Mouse (Mus musculus): Measurements from ENCODE around the gene Pspn. TPM values are rescaled to one million over a fixed set of nuclear protein-coding genes. Genes with fewer than 3 reads are reported as not detected.

The Pspn gene
- polyA plus RNA-seq, 1 experiment from 2014 or later = 0.53 TPM

- peak overlapping the region; percentile 90 for H3K27ac ChIP-seq
- H3K4me3 ChIP-seq = peak overlapping the region; percentile 82
- 4% methylated on average over 25 of the region's 25 CpGs for WGBS
- peaks cover 36% of the 10 kb centered on the region for H3K36me3 ChIP-seq
- H3K27me3 ChIP-seq (ENCODE audit: insufficient read depth, poor library complexity, severe bottlenecking) = no peaks in the 10 kb centered on the region
- DNase-seq (ENCODE audit: low spot score) = peak; percentile 95
- no peaks in the 10 kb centered on the region for H3K9me3 ChIP-seq
- peaks cover 6% of the 10 kb centered on the region for H3K4me1 ChIP-seq
Observed at GRCm38 (mm10) chr17:56989467-56990114, 10.2 kb downstream of the Pspn start.

GRCm38 (mm10) chr17:56988921-56989430 lies 10.8 kb downstream of the Pspn start:
- peak; percentile 50 for DNase-seq (ENCODE audit: low spot score)
- peak overlapping the region; percentile 82 for H3K4me3 ChIP-seq
- H3K27me3 ChIP-seq (ENCODE audit: insufficient read depth, poor library complexity, severe bottlenecking) = no peaks in the 10 kb centered on the region
- H3K27ac ChIP-seq = no peak overlapping the region; the same call in 1 of the 2 replicates
- no peaks in the 10 kb centered on the region for H3K9me3 ChIP-seq
- H3K4me1 ChIP-seq = peaks cover 6% of the 10 kb centered on the region
- WGBS = 72% methylated on average over 7 of the region's 7 CpGs
- H3K36me3 ChIP-seq = peaks cover 30% of the 10 kb centered on the region

- H3K4me3 ChIP-seq = no peak overlapping the region
- no peak overlapping the region for H3K27ac ChIP-seq
- H3K27me3 ChIP-seq (ENCODE audit: insufficient read depth, poor library complexity, severe bottlenecking) = no peaks in the 10 kb centered on the region
- H3K36me3 ChIP-seq = peaks cover 24% of the 10 kb centered on the region
- no peaks in the 10 kb centered on the region for H3K9me3 ChIP-seq
- peak; percentile 62 for DNase-seq (ENCODE audit: low spot score)
- peaks cover 6% of the 10 kb centered on the region for H3K4me1 ChIP-seq
- 81% methylated on average over 7 of the region's 7 CpGs for WGBS
Observed at GRCm38 (mm10) chr17:56988441-56988840, 11.4 kb downstream of the Pspn start.

- no peak overlapping the region for H3K27ac ChIP-seq
- WGBS = 84% methylated on average over 3 of the region's 3 CpGs
- H3K36me3 ChIP-seq = 0 out of 2 replicates have a peak, but pooled peaks cover 3% of the 10 kb centered on the region
- no peak overlapping the region for H3K4me3 ChIP-seq
- H3K9me3 ChIP-seq = no peaks in the 10 kb centered on the region
- peaks cover 5% of the 10 kb centered on the region for H3K4me1 ChIP-seq
- no peaks in the 10 kb centered on the region for H3K27me3 ChIP-seq (ENCODE audit: insufficient read depth, poor library complexity, severe bottlenecking)
- peak; percentile 58 for DNase-seq (ENCODE audit: low spot score)
Observed at GRCm38 (mm10) chr17:56986105-56986805, 13.6 kb downstream of the Pspn start.

GRCm38 (mm10) chr17:56985656-56986055 lies 14.2 kb downstream of the Pspn start:
- WGBS = 78% methylated on average over 3 of the region's 3 CpGs
- H3K9me3 ChIP-seq = no peaks in the 10 kb centered on the region
- H3K27ac ChIP-seq = no peak overlapping the region
- no peaks in the 10 kb centered on the region for H3K36me3 ChIP-seq
- no peaks in the 10 kb centered on the region for H3K4me1 ChIP-seq
- no peaks in the 10 kb centered on the region for H3K27me3 ChIP-seq (ENCODE audit: insufficient read depth, poor library complexity, severe bottlenecking)
- no peak overlapping the region for H3K4me3 ChIP-seq
- peak; percentile 53 for DNase-seq (ENCODE audit: low spot score)

DNA sequence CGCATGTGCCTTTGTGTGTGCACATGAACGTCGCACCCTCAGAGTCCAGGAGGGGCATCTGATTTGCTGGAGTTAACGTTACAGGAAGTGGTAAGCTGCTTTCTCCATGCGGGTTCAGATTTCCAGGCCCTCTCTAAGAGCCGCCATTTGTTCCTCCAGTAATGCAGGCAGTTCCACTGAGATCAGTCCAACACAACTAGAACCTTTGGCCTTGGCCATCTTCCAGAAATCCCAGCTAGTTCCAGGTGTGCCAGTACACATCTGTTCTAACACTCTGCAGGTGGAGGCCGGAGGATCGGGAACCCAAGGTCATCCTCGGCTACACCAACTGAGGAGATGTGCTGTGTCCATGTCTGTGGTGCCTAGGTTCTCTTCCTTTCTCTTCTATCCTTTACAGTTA lies 14.9 kb downstream of the Pspn start:
- Histone ChIP-seq H3K9me3 (no peaks in the 10 kb centered on the region), H3K36me3 (no peaks in the 10 kb centered on the region), H3K27ac (no peak overlapping the region), H3K27me3 (ENCODE audit: insufficient read depth, poor library complexity, severe bottlenecking) (no peaks in the 10 kb centered on the region), H3K4me1 (no peaks in the 10 kb centered on the region), H3K4me3 (no peak overlapping the region)
- DNase-seq (ENCODE audit: low spot score) = peak; percentile 60
- 78% methylated on average over 9 of the region's 9 CpGs for WGBS

DNA sequence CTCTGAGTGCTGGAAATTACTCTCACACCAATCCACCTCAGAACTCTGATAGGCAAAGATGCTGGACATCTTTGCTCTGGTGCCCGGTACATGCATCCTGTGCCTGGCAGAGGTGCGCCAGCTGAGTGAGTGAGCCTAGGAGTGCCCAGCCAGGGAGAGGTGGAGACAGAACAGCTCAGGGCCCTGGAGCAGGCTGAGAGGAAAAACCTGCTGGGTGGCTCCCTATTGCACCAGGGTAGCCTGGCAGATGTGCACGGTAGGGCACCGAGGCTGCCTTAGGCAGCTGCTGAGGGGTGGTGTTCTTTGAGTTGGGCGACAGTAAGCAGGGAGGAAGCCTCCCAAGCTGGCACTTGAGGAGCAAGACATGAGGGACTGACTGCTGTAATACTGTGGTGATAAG lies 17.8 kb downstream of the Pspn start, which contains the start of gene Acer1:
Gene Acer1, minus strand, starts transcription at position 114 of the 400 bp plus-strand sequence.
- H3K27ac ChIP-seq = no peak within 1 kb of the TSS
- no peaks in the 10 kb centered on the region for H3K27me3 ChIP-seq (ENCODE audit: insufficient read depth, poor library complexity, severe bottlenecking)
- no peaks in the 10 kb centered on the region for H3K9me3 ChIP-seq
- H3K4me3 ChIP-seq = no peak within 1 kb of the TSS
- WGBS = 61% methylated on average over 5 of the region's 5 CpGs
- H3K4me1 ChIP-seq = no peaks in the 10 kb centered on the region
- peak; percentile 64 for DNase-seq (ENCODE audit: low spot score)
- no peaks in the 10 kb centered on the region for H3K36me3 ChIP-seq

DNA sequence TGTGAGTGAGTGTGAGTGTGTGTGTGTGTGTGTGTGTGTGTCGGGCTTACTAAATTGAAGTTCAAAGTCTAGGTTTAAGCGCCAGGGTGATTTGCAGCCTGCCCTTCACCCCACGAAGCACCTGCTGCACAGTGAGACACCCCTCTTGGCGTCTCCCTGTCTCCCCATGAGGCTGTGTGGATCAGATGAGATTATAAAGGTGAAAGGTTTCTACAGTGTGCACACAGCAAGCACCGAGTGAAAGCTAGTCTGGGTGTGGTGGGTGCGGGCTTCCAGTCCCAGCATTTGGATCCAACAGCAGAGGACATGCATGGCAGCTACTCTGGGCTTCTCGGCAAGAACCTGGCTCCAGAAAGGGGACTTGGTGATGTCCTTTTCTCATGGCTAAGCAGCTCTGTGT lies 18.8 kb downstream of the Pspn start:
- peak; percentile 39 for DNase-seq (ENCODE audit: low spot score)
- Histone ChIP-seq H3K27me3 (ENCODE audit: insufficient read depth, poor library complexity, severe bottlenecking) (no peaks in the 10 kb centered on the region), H3K4me3 (no peak overlapping the region), H3K36me3 (no peaks in the 10 kb centered on the region), H3K27ac (no peak overlapping the region), H3K9me3 (no peaks in the 10 kb centered on the region), H3K4me1 (no peaks in the 10 kb centered on the region)
- 71% methylated on average over 7 of the region's 7 CpGs for WGBS

DNA sequence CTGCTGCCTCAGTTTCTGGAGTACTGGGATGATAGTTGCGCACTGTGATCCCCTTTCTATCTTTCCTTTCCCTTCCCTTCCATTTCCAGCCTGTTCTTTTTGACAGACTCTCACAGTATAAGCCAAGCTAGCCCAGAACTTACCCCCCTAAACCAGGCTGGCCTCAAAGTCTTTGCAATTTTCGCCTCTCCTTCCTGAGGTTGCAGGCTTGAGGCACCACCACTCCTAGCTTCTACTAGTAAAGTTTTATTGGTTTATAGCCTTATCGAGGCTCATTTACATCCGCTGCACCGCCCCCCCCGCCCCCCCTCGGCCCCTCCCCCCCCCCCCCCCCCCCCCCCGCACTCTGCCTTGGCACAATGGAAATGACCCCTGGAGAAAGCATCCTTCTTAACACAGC lies 20.3 kb downstream of the Pspn start:
- H3K27me3 ChIP-seq (ENCODE audit: insufficient read depth, poor library complexity, severe bottlenecking) = no peaks in the 10 kb centered on the region
- no peak overlapping the region for H3K27ac ChIP-seq
- peak; percentile 24 for DNase-seq (ENCODE audit: low spot score)
- H3K9me3 ChIP-seq = no peaks in the 10 kb centered on the region
- no peak overlapping the region for H3K4me3 ChIP-seq
- no peaks in the 10 kb centered on the region for H3K36me3 ChIP-seq
- H3K4me1 ChIP-seq = no peaks in the 10 kb centered on the region
- 55% methylated on average over 5 of the region's 8 CpGs for WGBS

DNA sequence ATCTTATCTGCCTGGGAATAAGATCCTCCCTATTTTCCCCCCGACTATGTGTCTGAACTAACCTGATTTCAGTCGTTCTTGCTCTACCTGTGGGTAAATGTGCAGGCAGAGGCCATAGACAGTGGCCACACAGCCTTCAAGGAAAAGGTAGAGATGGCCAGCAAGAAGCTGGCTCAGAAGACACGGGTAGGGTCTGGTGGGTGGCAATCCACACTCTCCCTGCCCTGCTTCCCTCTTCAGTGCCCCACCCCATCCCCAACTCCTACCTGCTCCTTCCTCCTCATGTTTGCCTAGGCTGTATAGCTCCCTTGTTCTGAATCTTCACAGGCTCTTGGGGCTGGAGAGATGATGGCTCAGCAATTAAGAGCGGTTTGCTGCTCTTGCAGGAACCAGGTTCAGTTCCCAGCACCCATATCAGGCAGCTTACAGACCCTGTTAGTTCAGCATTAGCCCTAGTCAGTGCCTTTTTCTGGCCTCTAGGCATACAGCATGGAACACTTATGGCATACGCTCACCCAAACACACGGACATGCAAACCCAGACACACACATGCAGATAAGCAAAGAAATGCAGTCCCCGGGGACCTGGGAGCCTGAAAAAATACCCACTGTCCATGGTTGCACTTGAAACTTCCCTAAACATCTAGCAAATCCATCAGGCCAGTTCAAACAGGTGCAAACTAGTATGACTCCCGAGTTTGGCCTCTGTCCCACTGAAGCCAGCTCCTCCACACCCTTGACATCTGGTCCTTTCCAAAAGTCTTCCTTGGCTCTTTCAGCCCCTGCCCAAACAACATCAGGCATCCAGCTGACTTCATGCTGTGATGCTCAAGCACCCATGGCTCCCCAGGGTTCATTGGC lies 23.1 kb downstream of the Pspn start:
- Histone ChIP-seq H3K27ac (no peak overlapping the region), H3K27me3 (ENCODE audit: insufficient read depth, poor library complexity, severe bottlenecking) (no peaks in the 10 kb centered on the region), H3K9me3 (no peaks in the 10 kb centered on the region), H3K36me3 (no peaks in the 10 kb centered on the region), H3K4me3 (no peak overlapping the region), H3K4me1 (no peaks in the 10 kb centered on the region)
- 72% methylated on average over 8 of the region's 8 CpGs for WGBS
- DNase-seq (ENCODE audit: low spot score) = peak; percentile 58

DNA sequence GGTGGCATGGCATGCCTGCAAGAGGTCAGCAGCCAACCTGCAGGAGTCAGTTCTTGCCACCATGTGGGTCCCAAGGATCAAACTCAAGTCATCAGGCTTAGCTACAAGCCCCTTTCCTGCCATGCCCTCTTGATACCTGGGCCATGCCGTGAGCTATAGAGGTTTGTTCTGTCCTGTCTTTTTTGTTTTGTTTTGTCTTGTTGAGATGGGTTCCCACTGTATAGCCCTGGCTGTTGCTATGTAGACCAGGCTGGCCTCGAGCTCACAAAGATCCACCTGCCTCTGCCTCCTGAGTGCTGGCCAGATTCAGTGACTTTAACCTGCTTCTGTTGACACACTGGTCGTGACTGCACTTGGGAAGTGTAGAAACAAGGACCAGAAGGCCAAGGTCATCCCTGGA lies 24.4 kb downstream of the Pspn start:
- Histone ChIP-seq H3K4me3 (no peak overlapping the region), H3K9me3 (no peaks in the 10 kb centered on the region), H3K4me1 (no peaks in the 10 kb centered on the region), H3K27me3 (ENCODE audit: insufficient read depth, poor library complexity, severe bottlenecking) (no peaks in the 10 kb centered on the region), H3K36me3 (no peaks in the 10 kb centered on the region), H3K27ac (no peak overlapping the region)
- peak; percentile 65 for DNase-seq (ENCODE audit: low spot score)
- WGBS = 59% methylated on average over 3 of the region's 3 CpGs

- Histone ChIP-seq H3K27me3 (ENCODE audit: insufficient read depth, poor library complexity, severe bottlenecking) (no peaks in the 10 kb centered on the region; the same call in 1 of the 2 replicates), H3K36me3 (no peaks in the 10 kb centered on the region), H3K4me1 (no peaks in the 10 kb centered on the region), H3K27ac (no peak overlapping the region), H3K9me3 (no peaks in the 10 kb centered on the region), H3K4me3 (no peak overlapping the region)
- WGBS = 69% methylated on average over 5 of the region's 5 CpGs
- DNase-seq (ENCODE audit: low spot score) = peak; percentile 71
Observed at GRCm38 (mm10) chr17:56974708-56975240, 25.0 kb downstream of the Pspn start.
